Mouse (Mus musculus) ES-E14 (cell line): Measurements from ENCODE around the gene Zkscan4. TPM values are rescaled to one million over a fixed set of nuclear protein-coding genes. Genes with fewer than 3 reads are reported as not detected.
A peak's percentile ranks its signal among the peaks of the same experiment; 100 is the strongest.

Experiments
- DNase-seq: peaks from one replicate; pipeline ENCODE4 v3.0.0-alpha.2; 2013; ENCODE audit warnings: low read depth, low spot score
- H3K27ac ChIP-seq: 2 replicates; pipeline ENCODE4 v1.5.1; 2012; ENCODE audit warnings: low read depth, mild to moderate bottlenecking, low read length, moderate library complexity, mixed read lengths; ENCODE audit not compliant: poor library complexity, insufficient read depth, severe bottlenecking
- H3K36me3 ChIP-seq: 2 replicates; pipeline ENCODE4 v1.6.1; 2012; ENCODE audit warnings: mild to moderate bottlenecking, low read length, moderate library complexity, mixed read lengths; ENCODE audit not compliant: control insufficient read depth, poor library complexity, insufficient read depth, severe bottlenecking
- H3K4me1 ChIP-seq, 2 experiments: fragments of 150-350 bp in 1 of 2; sonication (generic) in 1 of 2; 2 replicates each; pipeline ENCODE4 v1.6.1; 2012; ENCODE audit warnings: low read length in 2 of 2, mild to moderate bottlenecking in 1 of 2, mixed read lengths in 1 of 2; ENCODE audit not compliant: control insufficient read depth in 2 of 2, insufficient read depth in 2 of 2, poor library complexity in 1 of 2
- H3K4me3 ChIP-seq, 2 experiments: fragments of 150-350 bp in 1 of 2; sonication (generic) in 1 of 2; 2 replicates each; pipeline ENCODE4 v1.5.1; 2012; ENCODE audit warnings: low read length in 2 of 2, low read depth in 1 of 2, mild to moderate bottlenecking in 1 of 2, mixed read lengths in 1 of 2; ENCODE audit not compliant: insufficient read depth in 1 of 2, poor library complexity in 1 of 2, severe bottlenecking in 1 of 2
- H3K9ac ChIP-seq: 2 replicates; pipeline ENCODE4 v1.6.1; 2012; ENCODE audit warnings: low read depth, mild to moderate bottlenecking, low read length, mixed read lengths; ENCODE audit not compliant: poor library complexity, insufficient read depth, severe bottlenecking
- H3K9me3 ChIP-seq: fragments of 150-350 bp; sonication (generic); 2 replicates; pipeline ENCODE4 v1.6.1; 2012; ENCODE audit warnings: low read depth, mild to moderate bottlenecking, low read length; ENCODE audit not compliant: control insufficient read depth, insufficient read depth
- CHD2 ChIP-seq: IDR thresholded peaks from 2 replicates; pipeline ENCODE4 v1.6.1; 2014; ENCODE audit warnings: mild to moderate bottlenecking, low read depth, low read length, inconsistent platforms
- HCFC1 ChIP-seq: IDR thresholded peaks from 2 replicates; pipeline ENCODE4 v1.6.1; 2012; ENCODE audit warnings: low read length, inconsistent platforms, borderline replicate concordance; ENCODE audit not compliant: insufficient read depth
- MAFK ChIP-seq: IDR thresholded peaks from 2 replicates; pipeline ENCODE4 v1.6.1; 2014; ENCODE audit warnings: mild to moderate bottlenecking, low read depth, low read length, inconsistent platforms; ENCODE audit not compliant: insufficient read depth
- ZC3H11A ChIP-seq: IDR thresholded peaks from 2 replicates; pipeline ENCODE4 v1.6.1; 2012; ENCODE audit warnings: low read depth, mild to moderate bottlenecking, inconsistent platforms, low read length, borderline replicate concordance
- ZNF384 ChIP-seq: IDR thresholded peaks from 2 replicates; pipeline ENCODE4 v1.6.1; 2012; ENCODE audit warnings: low read depth, low read length, inconsistent platforms
- in situ Hi-C, 2 experiments: fragments of 600-800 bp; cut with MboI; formaldehyde crosslinking; loops; one replicate each; pipeline ENCODE4 v1.15.1; 2025; ENCODE audit warnings: low sequenced_read_pairs in 2 of 2, inconsistent platforms in 1 of 2; ENCODE audit not compliant: unreplicated experiment in 2 of 2
- total RNA-seq: library from RNA; depleted of rRNA; stranded (reverse); fragments of 300-350 nt; gene quantifications from 2 replicates; pipeline ENCODE4 v1.2.3, GENCODE M21; 2012

Gene Zkscan4
- total RNA-seq, 1 experiment: 0.31 TPM

DNA sequence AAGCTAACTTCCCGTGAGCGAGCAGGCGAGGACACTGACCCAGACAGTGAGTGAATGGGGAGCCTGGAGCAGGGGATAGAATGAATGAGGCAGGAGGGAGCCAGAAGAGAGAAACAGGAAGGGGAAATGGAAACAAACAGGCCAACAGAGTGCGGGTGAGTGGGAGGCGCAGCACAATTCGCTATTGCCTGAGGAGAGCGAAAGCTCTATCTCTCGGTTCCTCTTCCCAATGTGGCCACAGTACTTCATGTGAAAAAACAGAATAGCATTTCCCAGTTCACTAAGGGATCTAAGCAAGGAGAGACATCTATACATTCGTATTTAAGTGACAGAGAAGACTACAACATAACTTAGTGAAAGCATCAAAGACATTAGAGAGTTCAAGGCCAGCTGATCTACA, 31.9 kb upstream of the Zkscan4 start:
- H3K9ac ChIP-seq: no peak overlapping the region
- H3K4me3 ChIP-seq: no peak overlapping the region
- H3K27ac ChIP-seq: no peak overlapping the region
- DNase-seq: no peak
- H3K9me3 ChIP-seq: no peaks in the 10 kb centered on the region
- no peak for TF ChIP-seq ZC3H11A
- TF ChIP-seq MAFK: no peak
- TF ChIP-seq HCFC1: no peak
- no peak for TF ChIP-seq ZNF384
- TF ChIP-seq CHD2: no peak
- H3K4me1 ChIP-seq: peaks cover 0 to 4% of the 10 kb centered on the region in 2 experiments; a peak in 1 of 4 replicates
- in situ Hi-C loops: no loop called here
- H3K36me3 ChIP-seq: peaks cover 18% of the 10 kb centered on the region

DNA sequence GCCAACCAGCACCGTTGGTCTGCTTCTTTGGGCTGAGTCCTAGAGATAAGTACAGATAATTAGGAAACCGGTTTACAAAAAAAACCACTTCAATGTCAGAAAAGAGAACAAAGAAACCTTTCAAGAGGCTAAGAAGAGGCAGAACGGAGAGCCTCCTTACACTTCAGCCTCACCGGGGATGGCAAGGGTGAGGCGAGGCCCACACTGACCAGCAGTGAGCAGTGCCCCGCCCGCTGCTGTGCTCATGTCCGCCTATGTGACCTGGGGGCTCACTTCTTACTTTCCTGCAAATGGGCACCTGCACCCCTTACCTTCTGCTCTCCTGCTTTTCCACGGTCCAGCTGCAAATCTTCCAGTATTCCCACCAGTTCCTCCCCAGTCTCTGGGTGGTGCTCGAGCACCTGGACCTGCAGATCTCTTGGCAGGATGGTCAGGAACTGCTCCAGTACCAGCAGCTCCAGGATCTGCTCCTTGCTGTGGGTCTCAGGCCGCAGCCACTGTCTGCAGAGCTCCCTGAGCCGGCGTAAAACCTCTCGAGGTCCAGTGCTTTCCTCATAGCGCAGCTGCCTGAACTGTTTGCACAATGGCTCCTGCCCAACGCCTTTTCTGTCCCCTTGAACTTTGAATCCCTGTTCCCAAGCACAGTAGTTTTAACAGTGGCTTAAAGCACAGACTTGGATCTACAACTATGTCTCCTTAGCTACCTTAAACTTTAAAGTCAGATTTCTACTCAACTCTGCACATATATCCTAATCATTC, 30.7 kb upstream of the Zkscan4 start:
- Histone ChIP-seq H3K4me1 (peaks cover 0 to 4% of the 10 kb centered on the region in 2 experiments; a peak in 1 of 4 replicates), H3K36me3 (peaks cover 18% of the 10 kb centered on the region), H3K9ac (peak overlapping the region; percentile 24; the same call in 1 of the 2 replicates), H3K9me3 (no peaks in the 10 kb centered on the region), H3K27ac (no peak overlapping the region), H3K4me3 (no peak overlapping the region)
- in situ Hi-C loops: no loop called here
- no peak for DNase-seq
- no peak for TF ChIP-seq CHD2
- no peak for TF ChIP-seq MAFK
- TF ChIP-seq ZNF384: no peak
- TF ChIP-seq ZC3H11A: no peak
- no peak for TF ChIP-seq HCFC1

DNA sequence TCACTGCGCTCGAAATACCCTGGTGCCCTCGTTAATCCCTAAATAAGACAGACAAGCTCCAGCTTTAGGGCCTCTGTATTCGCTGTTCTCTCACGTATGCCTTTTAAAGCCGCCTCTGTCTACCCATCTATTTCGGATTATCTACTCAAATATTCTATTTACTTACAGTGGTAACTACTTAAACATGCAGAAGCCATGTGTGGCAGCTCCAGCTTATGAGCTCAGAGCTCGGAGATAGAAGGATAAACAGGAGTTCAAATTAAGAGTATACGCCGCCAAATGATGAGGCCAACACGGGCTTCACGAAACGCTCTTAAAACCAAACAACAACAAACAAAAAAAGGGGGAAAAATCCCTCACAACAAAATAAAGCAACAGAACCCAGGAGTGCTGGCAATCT, 25.7 kb upstream of the Zkscan4 start:
- Histone ChIP-seq H3K4me1 (peaks cover 0 to 1% of the 10 kb centered on the region in 2 experiments; a peak in 1 of 4 replicates), H3K9ac (peak overlapping the region; percentile 97), H3K27ac (no peak overlapping the region), H3K9me3 (no peaks in the 10 kb centered on the region), H3K4me3 (peak overlapping the region; percentile 95 to 97), H3K36me3 (peaks cover 3% of the 10 kb centered on the region)
- TF ChIP-seq CHD2 (no peak), HCFC1 (no peak), MAFK (no peak), ZNF384 (no peak), ZC3H11A (no peak)
- DNase-seq: no peak
- in situ Hi-C loops: no loop called here

DNA sequence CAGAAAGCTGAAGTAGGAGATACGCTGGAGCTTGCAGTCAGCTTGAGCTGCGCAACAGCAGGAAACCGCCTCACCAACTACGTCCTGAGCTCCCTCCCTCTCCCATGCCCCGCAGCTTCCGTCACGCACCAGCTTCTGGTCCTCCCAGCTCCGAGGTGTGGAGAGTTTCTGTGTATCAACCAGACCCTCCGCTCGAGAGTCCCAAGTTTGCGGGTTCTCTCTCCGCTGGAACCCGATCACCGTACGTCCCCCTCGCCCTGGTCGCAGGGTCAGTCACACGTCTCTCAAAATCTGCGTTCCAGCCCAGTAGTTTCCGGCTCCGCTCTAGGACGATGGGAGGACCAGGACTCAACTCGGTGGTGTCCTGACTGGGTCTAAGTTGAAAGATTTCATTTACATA, 25.3 kb upstream of the Zkscan4 start, which contains the start of gene Zscan26:
Gene Zscan26 (minus strand): TSS at position 282 of the 400 bp plus-strand sequence.
- H3K9ac ChIP-seq: peak within 1 kb of the TSS; percentile 97
- no peak within 1 kb of the TSS for H3K27ac ChIP-seq
- in situ Hi-C loops: no loop called here
- no peaks in the 10 kb centered on the region for H3K36me3 ChIP-seq
- H3K4me3 ChIP-seq: peak within 1 kb of the TSS; percentile 95 to 97
- no peaks in the 10 kb centered on the region for H3K9me3 ChIP-seq
- H3K4me1 ChIP-seq: no peaks in the 10 kb centered on the region; a peak in 1 of 4 replicates
- peak; percentile 80 for DNase-seq
- TF ChIP-seq HCFC1 (peak; percentile 70; the same call in 1 of the 2 replicates), ZNF384 (no peak)
